ENCODE assay signal across 9 mouse cellular contexts in genomic region chr6:112484316-112484715, GRCm38 (mm10). TPM values are rescaled to one million over a fixed set of nuclear protein-coding genes. Genes with fewer than 3 reads are reported as not detected.
DNase-seq lines count a peak whose midpoint lies in the region; ATAC-seq and TF ChIP-seq lines count a peak whose summit lies in the region.
"Had no signal": no experiment of that assay in that cellular context is flagged by ENCODE, and none has a peak within 500 bp of the region (broad histone marks: within the 10 kb centered on the region; RNA-seq: fewer than 3 reads in every experiment).

No protein-coding gene starts in this region.

- ATAC-seq in hindbrain, embryonic 11.5 days (ENCODE audit: low FRiP score) = peak; percentile 38
- ATAC-seq in liver, postnatal 0 days = no peak

- no peak overlapping the region for H3K9ac ChIP-seq in hindbrain, embryonic 11.5 days (ENCODE audit: low read depth, low read length)
- no peak overlapping the region for H3K9ac ChIP-seq in liver, postnatal 0 days (replicated peaks)
- H3K9ac ChIP-seq: embryonic facial prominence, embryonic 13.5 days had no signal

- peaks cover 3% of the 10 kb centered on the region; the same call in 1 of the 2 replicates for H3K9me3 ChIP-seq in E14TG2a.4 (ENCODE audit: low read length)
- H3K9me3 ChIP-seq in hindbrain, embryonic 11.5 days (ENCODE audit: control insufficient read depth, low read length) = no peaks in the 10 kb centered on the region
- no peaks in the 10 kb centered on the region for H3K9me3 ChIP-seq in liver, postnatal 0 days (ENCODE audit: low read length)
- H3K9me3 ChIP-seq: embryonic facial prominence, embryonic 13.5 days had no signal

- TF ChIP-seq EP300 in liver, postnatal 0 days (IDR thresholded peaks at IDR 0.05; ENCODE audit: low read depth) = no peak

- H3K36me3 ChIP-seq in E14TG2a.4 (ENCODE audit: insufficient read depth, low read length) = no peaks in the 10 kb centered on the region
- no peaks in the 10 kb centered on the region for H3K36me3 ChIP-seq in hindbrain, embryonic 11.5 days (ENCODE audit: control insufficient read depth, insufficient read depth, low read length)
- no peaks in the 10 kb centered on the region for H3K36me3 ChIP-seq in liver, postnatal 0 days (replicated peaks; ENCODE audit: insufficient read depth, low read length)
- H3K36me3 ChIP-seq: embryonic facial prominence, embryonic 13.5 days had no signal

- 6% methylated on average over 4 of the region's 4 CpGs for WGBS in hindbrain, embryonic 11.5 days
- 8% methylated on average over 4 of the region's 4 CpGs for WGBS in liver, postnatal 0 days (ENCODE audit: insufficient replicate concordance)

- no peak overlapping the region for H3K27ac ChIP-seq in layer of hippocampus, adult 2 months
- H3K27ac ChIP-seq in hindbrain, embryonic 11.5 days (ENCODE audit: low read depth, low read length) = no peak overlapping the region
- no peak overlapping the region for H3K27ac ChIP-seq in liver, postnatal 0 days (ENCODE audit: low read depth)
- H3K27ac ChIP-seq: embryonic facial prominence, embryonic 13.5 days had no signal

- peaks cover 75% of the 10 kb centered on the region for H3K27me3 ChIP-seq in E14TG2a.4 (ENCODE audit: insufficient read depth, low read length)
- H3K27me3 ChIP-seq in hindbrain, embryonic 11.5 days (ENCODE audit: control insufficient read depth, insufficient read depth, low read length) = peaks cover 21% of the 10 kb centered on the region
- peaks cover 28% of the 10 kb centered on the region for H3K27me3 ChIP-seq in liver, postnatal 0 days (ENCODE audit: insufficient read depth, low read length)

- peak; percentile 80 for TF ChIP-seq CTCF in layer of hippocampus, adult 2 months (conservative IDR thresholded peaks at IDR 0.05)
- peak; percentile 64 for TF ChIP-seq CTCF in E14TG2a.4 (conservative IDR thresholded peaks at IDR 0.05; ENCODE audit: low read length)
- TF ChIP-seq CTCF in liver, postnatal 0 days (IDR thresholded peaks at IDR 0.05; ENCODE audit: low read depth) = peak; percentile 67

- no peak overlapping the region for H3K4me2 ChIP-seq in hindbrain, embryonic 11.5 days (replicated peaks; ENCODE audit: low read depth, low read length)
- H3K4me2 ChIP-seq in liver, postnatal 0 days (ENCODE audit: low read depth, low read length) = no peak overlapping the region
- H3K4me2 ChIP-seq: embryonic facial prominence, embryonic 13.5 days had no signal

- no peak overlapping the region for H3K4me3 ChIP-seq in layer of hippocampus, adult 2 months
- H3K4me3 ChIP-seq in E14TG2a.4 (replicated peaks; ENCODE audit: low read length) = no peak overlapping the region
- H3K4me3 ChIP-seq in hindbrain, embryonic 11.5 days (ENCODE audit: low read depth, low read length) = no peak overlapping the region
- H3K4me3 ChIP-seq in liver, postnatal 0 days (ENCODE audit: low read depth, low read length) = no peak overlapping the region
- H3K4me3 ChIP-seq: embryonic facial prominence, embryonic 13.5 days had no signal

- peak in 1 of 2 experiments; percentile 45 for DNase-seq in layer of hippocampus, adult 2 months (ENCODE audit: low spot score in 2 of 2)
- no peak for DNase-seq in layer of hippocampus, adult 9-10 months (ENCODE audit: low spot score)
- peak; percentile 56 to 60 for DNase-seq in adrenal gland, postnatal 36 days
- peak; percentile 60 for DNase-seq in hindbrain, embryonic 11.5 days (ENCODE audit: low spot score)
- peak; percentile 32 for DNase-seq in liver, postnatal 0 days
- DNase-seq in testis, postnatal 10 days (ENCODE audit: low spot score) = peak; percentile 58
- no peak for DNase-seq in spleen, adult 12 weeks (ENCODE audit: low spot score)

- peaks cover 12% of the 10 kb centered on the region for H3K4me1 ChIP-seq in E14TG2a.4 (replicated peaks; ENCODE audit: low read depth, low read length)
- no peaks in the 10 kb centered on the region; the same call in none of the 2 replicates for H3K4me1 ChIP-seq in hindbrain, embryonic 11.5 days (replicated peaks; ENCODE audit: control insufficient read depth, insufficient read depth, low read length)
- H3K4me1 ChIP-seq in liver, postnatal 0 days (ENCODE audit: insufficient read depth) = no peaks in the 10 kb centered on the region

RNA-seq across cellular contexts. Expression of gene Oxtr, which starts 5.4 kb away (rescaled TPM):
- total RNA-seq in layer of hippocampus, adult 2 months (2021) = 1 to 10 TPM; 5.5 to 6.9 TPM
- 100 to 1,000 TPM in 1 of 2 experiments, 10 to 100 TPM in 1; 17.8 to 330 TPM for total RNA-seq in adrenal gland, postnatal 36 days (2021)
- 0.45 and 0.47 TPM in 2 replicates for polyA plus RNA-seq in hindbrain, embryonic 11.5 days (2014; fragmentation: Nextera tagmentation; extraction: Ambion mirVana)
- polyA plus RNA-seq in liver, postnatal 0 days (2015; fragmentation: Nextera tagmentation; extraction: Ambion mirVana) = 0.02 TPM in 1 of 2 replicates, not detected in the other

RNA-seq across cellular contexts. Expression of gene Cav3, which starts 25.0 kb away (rescaled TPM):
- under 1 TPM; 0.52 to 0.74 TPM for total RNA-seq in layer of hippocampus, adult 2 months (2021)
- not detected for total RNA-seq in adrenal gland, postnatal 36 days (2021)
- polyA plus RNA-seq in hindbrain, embryonic 11.5 days (2014; fragmentation: Nextera tagmentation; extraction: Ambion mirVana) = 0.56 TPM in 1 of 2 replicates, not detected in the other
- polyA plus RNA-seq in liver, postnatal 0 days (2015; fragmentation: Nextera tagmentation; extraction: Ambion mirVana) = 0.15 and 1.6 TPM in 2 replicates

Comparison
In these comparisons a context has a peak if more than half of its experiments do, and no peak if none do; other contexts are left out.
1. DNase-seq: peak in adrenal gland, postnatal 36 days (2 of 2), hindbrain, embryonic 11.5 days (single experiment), liver, postnatal 0 days (single experiment) and testis, postnatal 10 days (single experiment); none in layer of hippocampus, adult 9-10 months (single experiment) and spleen, adult 12 weeks (single experiment).
2. Peak in every context shown above with its lines, with median percentiles within 50 percentile points of each other: CTCF ChIP-seq.